In the genomic region with DNA sequence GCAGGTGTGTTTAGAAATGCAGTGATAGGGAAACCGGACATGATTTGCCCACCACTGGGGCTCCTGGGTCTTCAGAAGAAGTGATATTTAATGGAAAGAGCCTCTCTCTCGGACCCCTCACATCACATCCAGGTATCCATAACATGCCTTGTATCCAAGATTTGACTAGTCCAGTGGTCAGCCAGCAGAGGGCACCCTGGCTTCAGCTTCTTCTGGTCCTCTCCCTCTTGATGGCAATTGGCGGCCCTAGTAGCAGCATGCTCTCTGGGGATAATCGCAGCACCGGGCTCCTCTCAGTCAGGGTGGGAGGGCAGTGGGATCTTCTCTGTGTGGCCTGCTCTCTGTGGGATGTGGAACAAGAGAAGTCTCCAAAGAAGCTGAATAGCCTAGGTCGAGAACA, we compare ENCODE assay signal across 10 mouse cellular contexts. TPM values are rescaled to one million over a fixed set of nuclear protein-coding genes. Genes with fewer than 3 reads are reported as not detected.
DNase-seq lines count a peak whose midpoint lies in the region; ATAC-seq and TF ChIP-seq lines count a peak whose summit lies in the region.
"Had no signal": no experiment of that assay in that cellular context is flagged by ENCODE, and none has a peak within 500 bp of the region (broad histone marks: within the 10 kb centered on the region; RNA-seq: fewer than 3 reads in every experiment).

No protein-coding gene starts in this region.

- no peak overlapping the region for H3K9ac ChIP-seq in hindbrain, embryonic 13.5 days
- H3K9ac ChIP-seq: limb, embryonic 15.5 days; stomach, embryonic 15.5 days had no signal

- no peak for TF ChIP-seq POLR2A in testis, adult 2 months (IDR thresholded peaks at IDR 0.05; ENCODE audit: control insufficient read depth, low read depth, low read length)
- TF ChIP-seq POLR2A in embryonic fibroblast, embryonic 13.5 days (IDR thresholded peaks at IDR 0.05; ENCODE audit: low read depth, low read length): no peak

- H3K4me2 ChIP-seq in hindbrain, embryonic 13.5 days: no peak overlapping the region
- H3K4me2 ChIP-seq: limb, embryonic 15.5 days; stomach, embryonic 15.5 days had no signal

- no peak; the same call in 1 of the 2 replicates for TF ChIP-seq CTCF in testis, adult 2 months (IDR thresholded peaks at IDR 0.05; ENCODE audit: control insufficient read depth, insufficient read depth, insufficient replicate concordance, low read depth, low read length)
- peak; percentile 31; the same call in 1 of the 2 replicates for TF ChIP-seq CTCF in embryonic fibroblast, embryonic 13.5 days (IDR thresholded peaks at IDR 0.05; ENCODE audit: borderline replicate concordance, insufficient read depth, low read length)

- H3K27ac ChIP-seq in hindbrain, embryonic 10.5 days: no peak overlapping the region
- no peak overlapping the region for H3K27ac ChIP-seq in hindbrain, embryonic 13.5 days
- no peak overlapping the region for H3K27ac ChIP-seq in testis, adult 2 months (ENCODE audit: control insufficient read depth, insufficient read depth, low read depth, low read length)
- H3K27ac ChIP-seq in embryonic fibroblast, embryonic 13.5 days (ENCODE audit: insufficient read depth, low read length): no peak overlapping the region
- H3K27ac ChIP-seq: limb, embryonic 15.5 days; stomach, embryonic 15.5 days had no signal

- H3K36me3 ChIP-seq in hindbrain, embryonic 10.5 days: no peaks in the 10 kb centered on the region
- H3K36me3 ChIP-seq in hindbrain, embryonic 13.5 days: no peaks in the 10 kb centered on the region
- peaks cover 6% of the 10 kb centered on the region for H3K36me3 ChIP-seq in testis, adult 2 months (ENCODE audit: control insufficient read depth, insufficient read depth, low read length)
- H3K36me3 ChIP-seq: limb, embryonic 15.5 days; stomach, embryonic 15.5 days had no signal

- 51% methylated on average over 6 of the region's 6 CpGs for WGBS in hindbrain, embryonic 10.5 days
- 39% methylated on average over 6 of the region's 6 CpGs for WGBS in hindbrain, embryonic 13.5 days

- H3K4me1 ChIP-seq in hindbrain, embryonic 10.5 days (replicated peaks): no peaks in the 10 kb centered on the region
- H3K4me1 ChIP-seq in hindbrain, embryonic 13.5 days (replicated peaks): no peaks in the 10 kb centered on the region
- H3K4me1 ChIP-seq in testis, adult 2 months (ENCODE audit: control insufficient read depth, insufficient read depth, low read length): peaks cover 16% of the 10 kb centered on the region
- H3K4me1 ChIP-seq in embryonic fibroblast, embryonic 13.5 days (ENCODE audit: control insufficient read depth, insufficient read depth, low read length): no peaks in the 10 kb centered on the region
- H3K4me1 ChIP-seq: stomach, embryonic 15.5 days had no signal

- ATAC-seq in hindbrain, embryonic 13.5 days (ENCODE audit: low FRiP score): no peak

- 0 out of 2 replicates have a peak, but pooled peaks cover 8% of the 10 kb centered on the region for H3K27me3 ChIP-seq in hindbrain, embryonic 10.5 days (ENCODE audit: insufficient read depth, poor library complexity, severe bottlenecking)
- H3K27me3 ChIP-seq in hindbrain, embryonic 13.5 days: no peaks in the 10 kb centered on the region
- H3K27me3 ChIP-seq in testis, adult 2 months (ENCODE audit: control insufficient read depth, insufficient read depth, low read length): no peaks in the 10 kb centered on the region
- H3K27me3 ChIP-seq: limb, embryonic 15.5 days; stomach, embryonic 15.5 days had no signal

- no peaks in the 10 kb centered on the region for H3K9me3 ChIP-seq in hindbrain, embryonic 10.5 days
- no peaks in the 10 kb centered on the region for H3K9me3 ChIP-seq in hindbrain, embryonic 13.5 days
- H3K9me3 ChIP-seq: limb, embryonic 15.5 days; stomach, embryonic 15.5 days had no signal

- no peak overlapping the region for H3K4me3 ChIP-seq in hindbrain, embryonic 10.5 days
- H3K4me3 ChIP-seq in hindbrain, embryonic 13.5 days: no peak overlapping the region
- peak overlapping the region; percentile 93 for H3K4me3 ChIP-seq in testis, adult 2 months (ENCODE audit: control insufficient read depth, low read depth, low read length)
- H3K4me3 ChIP-seq in embryonic fibroblast, embryonic 13.5 days (ENCODE audit: insufficient read depth, low read length): no peak overlapping the region
- H3K4me3 ChIP-seq: limb, embryonic 15.5 days; stomach, embryonic 15.5 days had no signal

- peak; percentile 31 for DNase-seq in hindbrain, embryonic 10.5 days (ENCODE audit: low spot score)
- no peak for DNase-seq in testis, postnatal 14 days (ENCODE audit: low spot score)
- DNase-seq in retina, postnatal 7 days (ENCODE audit: low read depth, low spot score): peak; percentile 11
- DNase-seq in thymus, adult 18-20 months: no peak
- no peak for DNase-seq in heart, adult 11 months

RNA-seq across cellular contexts. Expression of gene Gm17720, which starts 17.2 kb away (rescaled TPM):
- polyA plus RNA-seq in hindbrain, embryonic 10.5 days (2016; fragmentation: Nextera tagmentation; extraction: Ambion mirVana): not detected in 2 replicates
- not detected in 2 replicates for polyA plus RNA-seq in hindbrain, embryonic 13.5 days (2015; fragmentation: Nextera tagmentation; extraction: Ambion mirVana)
- not detected in 2 replicates for polyA plus RNA-seq in testis, adult 2 months (2012; rRNA removed)
- not detected in 2 replicates for polyA plus RNA-seq in embryonic fibroblast, embryonic 13.5 days (2011; ENCODE audit: insufficient read length, low read depth, missing spikeins)
- polyA plus RNA-seq: limb, embryonic 15.5 days; stomach, embryonic 15.5 days had no signal

RNA-seq across cellular contexts. Expression of gene Gm21964, which starts 18.7 kb away (rescaled TPM):
- not detected in 2 replicates for polyA plus RNA-seq in hindbrain, embryonic 10.5 days (2016; fragmentation: Nextera tagmentation; extraction: Ambion mirVana)
- not detected in 2 replicates for polyA plus RNA-seq in hindbrain, embryonic 13.5 days (2015; fragmentation: Nextera tagmentation; extraction: Ambion mirVana)
- 1.5 and 2.2 TPM in 2 replicates for polyA plus RNA-seq in testis, adult 2 months (2012; rRNA removed)
- not detected in 2 replicates for polyA plus RNA-seq in embryonic fibroblast, embryonic 13.5 days (2011; ENCODE audit: insufficient read length, low read depth, missing spikeins)
- polyA plus RNA-seq: limb, embryonic 15.5 days; stomach, embryonic 15.5 days had no signal

RNA-seq across cellular contexts. Expression of gene Zfp612, which starts 40.2 kb away (rescaled TPM):
- 8.6 and 9.4 TPM in 2 replicates for polyA plus RNA-seq in hindbrain, embryonic 10.5 days (2016; fragmentation: Nextera tagmentation; extraction: Ambion mirVana)
- polyA plus RNA-seq in hindbrain, embryonic 13.5 days (2015; fragmentation: Nextera tagmentation; extraction: Ambion mirVana): 18.3 TPM in 2 replicates
- polyA plus RNA-seq in testis, adult 2 months (2012; rRNA removed): 4.7 and 4.9 TPM in 2 replicates
- 2.3 and 2.8 TPM in 2 replicates for polyA plus RNA-seq in embryonic fibroblast, embryonic 13.5 days (2011; ENCODE audit: insufficient read length, low read depth, missing spikeins)

RNA-seq across cellular contexts. Expression of gene Calb2, which starts 48.3 kb away (rescaled TPM):
- 7.2 and 28.1 TPM in 2 replicates for polyA plus RNA-seq in hindbrain, embryonic 10.5 days (2016; fragmentation: Nextera tagmentation; extraction: Ambion mirVana)
- 53.3 and 69.2 TPM in 2 replicates for polyA plus RNA-seq in hindbrain, embryonic 13.5 days (2015; fragmentation: Nextera tagmentation; extraction: Ambion mirVana)
- polyA plus RNA-seq in testis, adult 2 months (2012; rRNA removed): 0.20 and 0.25 TPM in 2 replicates
- polyA plus RNA-seq in embryonic fibroblast, embryonic 13.5 days (2011; ENCODE audit: insufficient read length, low read depth, missing spikeins): not detected in 2 replicates

Comparison
In these comparisons a context has a peak if more than half of its experiments do, and no peak if none do; other contexts are left out.
1. DNase-seq: peak in hindbrain, embryonic 10.5 days (single experiment) and retina, postnatal 7 days (single experiment); none in testis, postnatal 14 days (single experiment), thymus, adult 18-20 months (0 of 2) and heart, adult 11 months (single experiment).